Mouse (Mus musculus) neural tube, embryonic 10.5 days (tissue): ENCODE results near the gene Slc13a1.

Source experiments
- DNase-seq: peaks from one replicate; pipeline ENCODE4 v3.0.0-alpha.2; 2017; ENCODE audit warnings: low spot score; ENCODE audit errors: extremely low spot score

The Slc13a1 gene

DNA sequence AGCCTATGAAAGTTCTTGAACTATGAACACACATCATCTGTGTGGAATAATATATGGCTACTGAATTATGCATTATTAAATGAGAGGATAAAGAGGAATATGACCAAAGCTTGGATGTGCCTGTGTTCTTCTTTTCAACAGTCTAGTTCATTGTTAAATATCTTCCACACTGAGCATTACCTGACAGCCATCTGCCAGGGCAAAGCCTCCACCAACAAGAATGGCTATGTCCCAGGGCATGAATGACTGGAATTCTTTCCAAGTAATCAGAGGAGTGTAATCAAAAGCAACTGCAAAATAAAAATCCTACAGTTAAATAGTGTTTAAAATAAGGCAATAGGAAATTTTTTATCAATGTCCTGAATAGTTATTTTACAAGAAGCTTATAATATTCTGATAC, 70.5 kb downstream of the Slc13a1 start:
- no peak for DNase-seq

DNA sequence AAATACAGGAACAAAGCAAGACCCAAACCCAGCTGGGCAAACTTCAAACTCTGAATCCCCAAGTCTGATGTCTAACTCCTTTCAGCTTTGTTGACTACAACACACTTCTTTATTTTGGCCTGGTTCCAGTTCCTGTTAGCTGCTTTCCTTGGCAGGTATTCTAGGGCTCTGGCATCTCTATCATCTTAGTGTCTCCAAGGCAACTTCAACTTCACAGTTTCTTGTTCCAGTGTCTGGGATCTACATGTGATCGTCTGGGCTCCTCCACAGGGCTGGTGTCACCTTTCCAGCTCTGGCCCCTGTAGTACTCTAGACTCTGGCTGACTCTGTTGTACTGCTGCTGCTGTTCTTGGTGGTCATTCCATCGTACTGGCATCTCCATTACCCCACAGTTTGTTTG, 91.8 kb downstream of the Slc13a1 start:
- no peak for DNase-seq

DNA sequence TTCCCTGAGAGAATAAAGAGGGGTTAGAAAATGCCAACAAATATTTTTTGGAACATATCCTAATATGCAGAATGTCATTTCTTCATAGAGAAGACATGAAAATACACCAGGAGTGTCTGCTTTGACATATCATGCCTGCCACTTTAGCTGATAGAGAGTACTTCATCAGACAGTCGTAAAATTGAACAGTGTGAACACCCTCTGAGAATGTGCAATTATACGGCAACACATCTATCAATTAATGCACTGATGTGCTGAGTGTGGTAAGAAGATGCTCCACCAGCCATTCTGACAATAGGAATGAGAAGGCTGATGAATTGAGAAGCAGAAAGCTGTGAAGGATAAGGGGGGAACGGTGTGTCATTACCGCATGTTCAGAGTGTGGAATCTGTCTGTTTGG, 95.1 kb downstream of the Slc13a1 start:
- DNase-seq = no peak

- DNase-seq = no peak
These were observed 108.1 kb downstream of the Slc13a1 start for GRCm38 (mm10) chr6:24059754-24060153.

GRCm38 (mm10) chr6:24055086-24055485, 112.8 kb downstream of the Slc13a1 start:
- DNase-seq = no peak

- DNase-seq = no peak
These were observed 113.7 kb downstream of the Slc13a1 start for GRCm38 (mm10) chr6:24054086-24054710.

DNA sequence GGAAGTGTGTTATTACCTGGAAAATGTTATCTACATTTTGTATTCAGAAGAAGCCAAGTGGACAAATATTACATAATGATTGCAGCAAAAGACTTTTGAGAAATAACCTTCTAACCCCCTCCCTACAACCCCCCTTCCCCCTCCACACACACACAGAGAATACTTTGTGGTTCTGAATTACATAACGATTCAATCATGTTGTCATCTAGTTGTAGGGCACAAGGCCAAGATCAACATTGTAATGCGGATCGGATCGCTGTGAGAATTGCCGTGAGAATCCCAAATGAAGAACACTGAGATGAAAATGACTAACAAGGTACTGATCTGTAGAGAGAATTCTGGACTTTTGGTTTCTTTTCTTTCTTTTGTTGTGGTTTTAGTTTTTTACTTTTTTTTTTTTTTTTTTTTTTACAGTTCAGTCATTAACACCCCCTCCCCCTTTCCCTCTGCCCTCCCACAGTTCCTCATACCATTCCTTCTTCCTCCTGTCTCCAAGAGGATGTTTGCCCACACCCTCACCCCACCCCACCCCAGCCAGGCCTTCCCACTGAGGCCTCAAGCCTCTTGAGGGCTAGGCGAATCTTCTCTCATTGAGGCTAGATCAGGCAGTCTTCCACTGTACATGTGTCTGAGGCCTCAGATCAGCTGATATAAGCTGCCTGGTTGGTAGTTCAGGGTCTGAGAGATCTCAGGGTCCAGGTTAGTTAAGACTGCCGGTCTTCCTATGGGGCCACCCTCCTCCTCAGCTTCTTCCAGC, 120.7 kb downstream of the Slc13a1 start:
- DNase-seq = no peak

GRCm38 (mm10) chr6:24043496-24043895, 124.4 kb downstream of the Slc13a1 start:
- no peak for DNase-seq
